Mouse (Mus musculus): ENCODE measurements around the gene Mon2. TPM values are rescaled to one million over a fixed set of nuclear protein-coding genes. Genes with fewer than 3 reads are reported as not detected.

Gene Mon2
- total RNA-seq, 1 experiment: 38.4 TPM

- TF ChIP-seq CHD2 (IDR thresholded peaks at IDR 0.05; ENCODE audit: low read depth, low read length) (no peak), MAFK (IDR thresholded peaks at IDR 0.05; ENCODE audit: insufficient read depth, low read depth, low read length) (no peak), ZC3H11A (IDR thresholded peaks at IDR 0.05; ENCODE audit: borderline replicate concordance, low read depth, low read length) (no peak), HCFC1 (IDR thresholded peaks at IDR 0.05; ENCODE audit: borderline replicate concordance, insufficient read depth, low read length) (no peak), ZNF384 (IDR thresholded peaks at IDR 0.05; ENCODE audit: low read depth, low read length) (no peak)
- Histone ChIP-seq H3K27ac (ENCODE audit: insufficient read depth, low read depth, low read length, poor library complexity, severe bottlenecking) (no peak overlapping the region), H3K36me3 (ENCODE audit: control insufficient read depth, insufficient read depth, low read length, poor library complexity, severe bottlenecking) (no peaks in the 10 kb centered on the region), H3K9me3 (ENCODE audit: control insufficient read depth, insufficient read depth, low read depth, low read length) (no peaks in the 10 kb centered on the region), H3K4me3 (ENCODE audit: insufficient read depth in 1 of 2, low read depth in 1 of 2, low read length in 2 of 2, poor library complexity in 1 of 2, severe bottlenecking in 1 of 2) (no peak overlapping the region), H3K4me1 (ENCODE audit: control insufficient read depth in 2 of 2, insufficient read depth in 2 of 2, low read length in 2 of 2, poor library complexity in 1 of 2) (0 out of 4 replicates have a peak, but pooled peaks cover 0 to 3% of the 10 kb centered on the region in 2 experiments), H3K9ac (ENCODE audit: insufficient read depth, low read depth, low read length, poor library complexity, severe bottlenecking) (no peak overlapping the region)
- in situ Hi-C loops (cut with MboI; ENCODE audit: low sequenced_read_pairs in 2 of 2, unreplicated experiment in 2 of 2): no loop called here
- DNase-seq (ENCODE audit: low read depth, low spot score): no peak
Measured at GRCm38 (mm10) chr10:122944888-122945287, 131.4 kb downstream of the Mon2 start.

DNA sequence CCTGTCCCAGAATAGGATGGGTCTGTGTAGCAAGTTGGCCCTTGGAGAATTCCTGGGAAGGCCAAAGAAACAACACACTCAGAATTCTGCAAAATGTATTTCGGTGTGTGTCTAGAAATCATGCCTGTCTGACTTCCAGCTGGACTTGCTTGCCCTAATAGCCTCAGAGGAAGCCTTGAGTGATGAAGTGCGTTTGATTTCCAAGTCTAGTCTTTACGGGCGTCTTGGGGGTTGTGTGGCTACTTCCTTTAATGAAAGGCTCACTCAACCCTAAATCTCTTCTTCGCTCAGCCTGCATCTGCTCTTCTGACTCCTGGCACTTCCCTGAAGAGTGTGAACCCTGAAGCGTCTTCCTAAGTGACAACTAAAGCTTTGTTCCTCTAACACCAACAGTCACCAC lies 132.5 kb downstream of the Mon2 start:
- no peak for TF ChIP-seq ZC3H11A (IDR thresholded peaks at IDR 0.05; ENCODE audit: borderline replicate concordance, low read depth, low read length)
- TF ChIP-seq MAFK (IDR thresholded peaks at IDR 0.05; ENCODE audit: insufficient read depth, low read depth, low read length): no peak
- no peak for TF ChIP-seq HCFC1 (IDR thresholded peaks at IDR 0.05; ENCODE audit: borderline replicate concordance, insufficient read depth, low read length)
- no peak for TF ChIP-seq ZNF384 (IDR thresholded peaks at IDR 0.05; ENCODE audit: low read depth, low read length)
- TF ChIP-seq CHD2 (IDR thresholded peaks at IDR 0.05; ENCODE audit: low read depth, low read length): no peak
- no peak for DNase-seq (ENCODE audit: low read depth, low spot score)
- in situ Hi-C loops (cut with MboI; ENCODE audit: low sequenced_read_pairs in 2 of 2, unreplicated experiment in 2 of 2): no loop called here
- Histone ChIP-seq H3K36me3 (ENCODE audit: control insufficient read depth, insufficient read depth, low read length, poor library complexity, severe bottlenecking) (no peaks in the 10 kb centered on the region), H3K9me3 (ENCODE audit: control insufficient read depth, insufficient read depth, low read depth, low read length) (no peaks in the 10 kb centered on the region), H3K4me1 (ENCODE audit: control insufficient read depth in 2 of 2, insufficient read depth in 2 of 2, low read length in 2 of 2, poor library complexity in 1 of 2) (0 out of 4 replicates have a peak, but pooled peaks cover 0 to 3% of the 10 kb centered on the region in 2 experiments), H3K9ac (ENCODE audit: insufficient read depth, low read depth, low read length, poor library complexity, severe bottlenecking) (no peak overlapping the region), H3K27ac (ENCODE audit: insufficient read depth, low read depth, low read length, poor library complexity, severe bottlenecking) (no peak overlapping the region), H3K4me3 (ENCODE audit: insufficient read depth in 1 of 2, low read depth in 1 of 2, low read length in 2 of 2, poor library complexity in 1 of 2, severe bottlenecking in 1 of 2) (no peak overlapping the region)

DNA sequence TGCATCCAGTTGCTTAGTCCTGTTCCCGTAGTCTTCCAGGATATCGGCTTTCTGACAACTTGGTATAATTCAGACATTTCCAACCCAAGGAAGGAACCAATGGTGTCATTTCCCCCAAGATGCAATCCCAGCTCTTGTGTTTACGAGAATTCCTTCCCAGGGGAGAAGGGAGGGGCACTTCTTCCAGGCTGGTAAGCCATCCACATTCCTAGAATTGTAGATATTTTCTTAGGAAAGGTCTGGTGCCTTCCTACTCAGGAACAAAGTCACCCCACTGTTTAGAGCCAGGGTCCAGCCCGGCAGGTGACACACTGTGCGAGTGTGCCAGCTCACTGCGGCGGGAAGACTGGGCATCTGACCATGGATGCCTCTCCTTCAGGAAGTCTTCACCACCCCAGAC lies 133.5 kb downstream of the Mon2 start:
- in situ Hi-C loops (cut with MboI; ENCODE audit: low sequenced_read_pairs in 2 of 2, unreplicated experiment in 2 of 2): no loop called here
- TF ChIP-seq ZC3H11A (IDR thresholded peaks at IDR 0.05; ENCODE audit: borderline replicate concordance, low read depth, low read length) (no peak), HCFC1 (IDR thresholded peaks at IDR 0.05; ENCODE audit: borderline replicate concordance, insufficient read depth, low read length) (no peak), MAFK (IDR thresholded peaks at IDR 0.05; ENCODE audit: insufficient read depth, low read depth, low read length) (no peak), ZNF384 (IDR thresholded peaks at IDR 0.05; ENCODE audit: low read depth, low read length) (no peak), CHD2 (IDR thresholded peaks at IDR 0.05; ENCODE audit: low read depth, low read length) (no peak)
- no peak for DNase-seq (ENCODE audit: low read depth, low spot score)
- Histone ChIP-seq H3K9ac (ENCODE audit: insufficient read depth, low read depth, low read length, poor library complexity, severe bottlenecking) (no peak overlapping the region), H3K4me1 (ENCODE audit: control insufficient read depth in 2 of 2, insufficient read depth in 2 of 2, low read length in 2 of 2, poor library complexity in 1 of 2) (0 out of 4 replicates have a peak, but pooled peaks cover 0 to 3% of the 10 kb centered on the region in 2 experiments), H3K4me3 (ENCODE audit: insufficient read depth in 1 of 2, low read depth in 1 of 2, low read length in 2 of 2, poor library complexity in 1 of 2, severe bottlenecking in 1 of 2) (no peak overlapping the region), H3K27ac (ENCODE audit: insufficient read depth, low read depth, low read length, poor library complexity, severe bottlenecking) (no peak overlapping the region), H3K9me3 (ENCODE audit: control insufficient read depth, insufficient read depth, low read depth, low read length) (no peaks in the 10 kb centered on the region), H3K36me3 (ENCODE audit: control insufficient read depth, insufficient read depth, low read length, poor library complexity, severe bottlenecking) (no peaks in the 10 kb centered on the region)

Other genes with a start within 250 kb of the Mon2 start
- gene Usp15, start 120.5 kb upstream of the Mon2 start, total RNA-seq (2012; rRNA removed): 90.8 and 97.6 TPM in 2 replicates
- 0.27 TPM in 1 of 2 replicates, not detected in the other for gene Fam19a2, start 187.5 kb upstream of the Mon2 start, total RNA-seq (2012; rRNA removed)

All from ES-E14 (cell line).